Mouse (Mus musculus) adrenal gland (tissue): Measurements from ENCODE around the gene Acvr2b.

Experiments
- intact Hi-C: fragments of 180-260 bp; cut with DNase I; formaldehyde crosslinking; loops from one replicate; pipeline ENCODE4 v1.15.1; 2025

The Acvr2b gene

DNA sequence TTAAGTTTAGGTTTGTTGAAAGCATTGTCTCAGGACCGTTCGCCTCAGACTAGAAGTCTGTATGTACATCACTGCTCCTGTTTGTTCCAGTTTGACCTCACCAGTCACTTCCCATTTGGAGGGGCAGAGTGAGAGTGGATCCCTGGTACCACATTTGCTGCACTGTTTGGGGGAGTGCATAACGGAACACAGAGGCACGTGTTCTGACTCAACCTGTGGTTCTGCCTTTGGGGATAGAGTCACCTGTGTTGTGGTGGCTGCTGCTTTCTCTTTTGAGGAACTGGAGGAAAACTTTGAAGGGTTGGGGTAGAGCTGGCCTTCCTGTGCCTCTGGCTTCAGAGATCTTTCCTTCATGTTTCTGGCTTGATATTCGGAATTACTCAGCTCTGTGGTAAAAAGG is 2.2 kb downstream of the Acvr2b start:
- intact Hi-C loops, result loop anchor here (5.0 kb wide), 1 partner anchor 47 kb away; the partner anchor contains the start of gene Xylb

DNA sequence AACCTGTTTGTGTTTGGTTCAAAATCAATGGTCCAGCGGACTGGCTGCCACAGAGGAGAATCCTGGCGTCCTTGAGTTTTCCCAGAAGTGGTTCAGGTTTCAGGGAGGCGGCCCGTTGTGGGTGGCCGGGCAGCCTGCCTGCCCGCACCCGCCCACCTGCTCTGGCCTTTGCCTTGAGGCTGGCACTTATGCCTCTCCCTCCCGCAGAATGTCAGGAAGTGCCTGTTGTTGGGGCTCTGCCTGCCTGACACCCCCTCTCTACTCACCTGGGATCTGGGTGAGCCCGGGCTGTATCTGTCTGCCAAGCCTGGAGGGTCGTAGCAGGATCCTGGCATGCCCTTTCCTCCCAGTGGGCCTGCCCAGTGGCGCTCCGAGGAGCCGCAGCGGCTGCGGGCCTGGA is 6.0 kb downstream of the Acvr2b start:
- intact Hi-C loops, result no loop called here

DNA sequence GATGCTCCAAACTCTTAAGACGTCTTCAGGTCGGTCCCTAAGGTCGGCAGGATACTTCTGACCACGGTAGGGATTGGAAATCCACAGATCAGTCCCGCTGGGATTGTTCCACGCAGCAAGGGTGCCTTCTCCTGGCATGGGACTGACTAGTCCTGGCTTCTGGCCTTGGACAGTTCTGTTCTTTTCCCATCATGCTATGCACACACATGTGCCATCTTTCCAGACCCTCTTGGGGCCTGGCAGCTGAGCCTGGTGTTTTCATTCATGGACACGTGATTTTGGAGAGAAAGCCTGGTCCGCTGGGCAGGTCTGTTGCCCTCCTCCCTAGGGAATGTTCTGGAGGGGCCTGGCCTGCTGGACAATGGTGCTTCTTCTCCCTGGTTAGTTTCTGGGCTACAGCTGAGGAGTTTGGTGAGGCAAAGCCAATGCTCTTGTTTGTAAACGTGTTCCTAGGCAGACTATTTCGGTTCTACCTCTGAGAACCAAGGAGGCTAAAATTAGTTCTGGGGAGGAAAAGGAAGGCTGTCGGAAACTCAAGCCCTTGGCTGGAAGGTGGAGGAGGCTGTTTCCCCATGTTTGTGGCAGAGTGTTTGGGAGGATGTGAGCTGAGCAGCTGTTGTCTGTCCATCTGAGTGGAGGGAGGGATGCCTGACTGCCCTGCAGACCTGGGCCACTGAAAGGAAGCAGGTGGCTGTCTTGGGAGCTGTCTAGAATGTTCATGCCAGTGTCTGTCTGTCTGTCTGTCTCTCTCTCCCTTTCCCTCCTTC is 7.2 kb downstream of the Acvr2b start:
- intact Hi-C loops, result no loop called here

DNA sequence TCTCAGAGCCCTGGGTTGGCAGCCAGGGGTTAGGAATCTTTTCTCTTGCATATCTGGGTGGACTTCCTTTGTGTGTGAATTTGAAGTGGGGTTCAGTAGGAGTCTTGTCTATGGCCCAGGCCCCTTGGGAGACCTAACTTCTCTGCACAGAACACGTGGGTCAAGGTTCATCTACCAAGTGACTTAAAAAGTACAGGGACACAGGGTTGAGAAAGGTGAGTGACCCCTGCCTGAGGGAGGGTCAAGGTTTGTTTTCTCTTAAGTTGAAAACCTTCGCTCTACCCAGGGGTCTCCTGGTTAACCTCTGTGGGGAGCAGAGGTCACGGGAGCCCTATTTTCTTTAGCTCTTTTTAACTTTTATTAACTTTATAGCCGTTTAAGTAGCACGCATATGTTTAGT is 7.9 kb downstream of the Acvr2b start:
- intact Hi-C loops, result no loop called here

DNA sequence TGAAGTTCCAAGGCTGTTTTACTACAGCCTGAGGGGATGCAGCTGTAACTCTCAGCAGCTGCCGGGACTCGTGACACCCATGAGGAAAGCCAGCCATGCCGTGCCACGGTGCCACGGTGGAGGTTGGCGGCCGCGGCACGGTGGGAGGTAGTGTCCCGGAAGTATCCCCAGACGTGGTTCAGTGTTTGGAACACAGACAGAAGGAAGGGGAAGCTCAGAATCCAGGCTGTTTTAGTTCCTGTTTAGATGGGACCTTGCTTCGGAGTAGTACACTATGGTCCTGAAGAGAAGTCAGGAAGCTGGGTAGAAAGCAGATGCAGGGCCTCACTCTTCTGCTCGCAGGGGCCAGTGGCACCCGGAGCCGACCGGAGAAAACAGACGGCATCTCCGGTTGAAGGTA is 16.1 kb downstream of the Acvr2b start:
- intact Hi-C loops, result no loop called here

DNA sequence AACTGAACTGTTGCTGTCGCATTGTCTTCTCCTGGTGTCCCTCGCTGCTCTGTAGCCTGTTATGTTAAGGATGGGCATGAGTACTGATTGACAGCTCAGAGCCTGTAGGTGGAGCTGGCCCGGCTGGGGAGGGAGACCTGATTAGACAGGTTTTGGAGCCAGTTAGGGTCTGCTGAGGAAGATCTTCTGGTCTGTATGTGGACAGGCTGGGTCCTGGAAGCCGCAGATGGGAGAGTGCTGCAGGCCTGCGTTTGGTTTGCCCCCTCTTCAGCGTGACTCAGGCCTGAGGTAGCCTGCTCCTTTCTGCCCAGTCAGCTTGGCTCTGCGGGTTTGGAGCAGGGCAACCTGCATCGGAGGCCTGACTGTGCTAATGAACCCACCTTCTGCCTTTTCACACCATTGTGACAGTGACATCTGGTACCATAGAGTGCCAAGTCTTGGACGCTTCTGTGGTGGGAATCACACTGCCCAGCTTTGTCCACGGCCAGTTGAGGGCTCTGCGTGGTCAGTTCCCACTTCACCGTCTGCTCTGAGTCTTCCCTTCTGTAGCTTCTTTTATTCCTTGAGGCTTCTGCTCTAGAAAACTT is 18.0 kb downstream of the Acvr2b start:
- intact Hi-C loops, result no loop called here

DNA sequence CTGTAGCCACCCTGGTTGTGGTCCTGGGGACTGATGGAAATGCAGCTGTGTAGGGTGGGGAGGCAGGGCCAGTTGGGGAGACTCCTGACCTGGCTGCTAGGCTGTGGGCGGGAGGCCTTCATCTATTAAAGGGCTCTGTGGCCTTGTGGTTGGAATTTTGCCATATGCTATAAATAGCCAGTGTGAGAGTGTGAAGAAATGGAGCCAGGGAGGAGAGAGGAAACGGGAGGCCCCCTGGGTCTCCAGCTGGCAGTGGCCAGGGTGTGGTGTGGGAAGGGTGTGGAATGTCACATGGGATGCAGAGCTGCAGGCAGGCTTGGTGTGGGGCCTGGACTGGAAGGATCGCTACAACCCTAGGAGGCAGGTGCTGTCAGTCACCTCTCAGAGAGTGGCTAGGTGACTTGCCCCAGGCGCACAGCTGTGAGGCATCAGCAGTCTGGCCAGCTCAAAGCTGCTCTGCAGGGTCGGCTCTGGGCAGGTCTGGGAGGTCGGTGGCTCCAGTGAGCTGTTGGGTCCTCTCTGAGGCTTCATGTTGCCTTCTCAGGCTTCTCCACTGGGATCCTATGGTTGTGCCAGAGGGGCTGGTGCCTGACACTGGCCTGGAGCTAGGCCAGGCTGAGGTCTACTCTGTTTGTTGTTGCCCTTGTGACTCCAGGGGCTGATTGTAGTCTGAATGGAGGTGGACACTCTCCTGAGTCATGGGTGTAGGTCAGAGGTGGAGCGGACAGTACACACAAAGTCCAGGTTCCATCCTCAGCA is 23.5 kb downstream of the Acvr2b start:
- intact Hi-C loops, result no loop called here

DNA sequence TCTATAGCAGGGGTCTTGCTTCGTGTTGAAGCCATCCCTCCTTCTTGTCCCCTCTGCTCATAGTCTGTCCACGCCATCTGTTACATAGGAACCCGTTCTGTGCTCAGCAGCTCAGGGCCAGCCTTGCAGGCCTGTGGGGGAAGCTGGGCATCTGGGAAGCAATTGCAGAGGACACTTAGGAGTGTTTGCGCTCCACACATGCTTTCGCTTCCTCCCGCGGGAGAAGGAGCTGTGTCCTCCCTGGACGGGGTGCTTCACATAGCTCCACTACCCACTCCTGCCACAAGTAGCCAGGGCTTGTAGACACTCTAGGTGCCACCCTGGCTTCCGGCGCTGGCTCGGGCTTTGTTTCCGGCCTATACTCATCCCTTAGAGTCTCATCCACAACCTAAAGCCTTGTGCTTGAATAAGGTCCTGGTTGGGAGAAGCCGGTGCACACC is 24.1 kb downstream of the Acvr2b start:
- intact Hi-C loops, result no loop called here

DNA sequence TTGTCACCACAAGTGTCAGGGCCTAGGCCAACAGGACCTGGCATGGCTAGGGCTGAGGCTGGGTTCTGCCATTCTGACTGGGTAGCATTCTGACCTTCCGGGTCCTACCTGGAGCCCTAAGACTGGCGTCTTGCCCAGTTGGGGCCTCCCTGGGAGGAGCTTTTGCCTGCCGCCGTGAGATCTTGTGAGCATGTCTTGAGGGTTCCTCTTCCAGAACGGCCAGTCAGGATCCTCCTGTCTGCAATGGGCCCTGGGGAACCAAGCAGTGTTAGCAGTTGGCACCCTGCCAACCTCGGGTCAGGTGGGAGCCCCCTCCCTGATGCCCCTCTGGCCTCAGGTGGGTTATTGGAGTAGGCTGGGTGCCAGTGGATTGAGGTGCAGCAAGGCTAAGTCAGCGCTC is 24.6 kb downstream of the Acvr2b start:
- intact Hi-C loops, result no loop called here

DNA sequence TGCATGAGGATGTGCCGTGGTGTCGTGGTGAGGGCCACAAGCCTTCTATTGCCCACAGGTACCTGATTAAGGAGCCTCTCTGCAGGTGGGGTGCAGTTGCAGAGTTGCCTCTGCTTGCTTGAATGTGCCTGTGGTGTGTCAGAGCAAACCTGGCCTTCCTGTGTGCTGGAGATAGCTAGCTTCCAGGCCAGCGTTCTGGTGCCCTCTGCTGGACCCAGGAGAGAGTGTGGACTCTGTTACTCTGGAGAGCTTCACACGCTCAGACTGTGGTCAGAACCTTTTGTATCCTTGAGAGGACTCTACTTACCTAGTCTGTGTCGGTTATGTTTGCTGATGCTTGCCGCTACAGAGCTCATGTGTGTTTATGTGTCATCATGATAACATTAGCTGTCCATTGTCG is 28.4 kb downstream of the Acvr2b start:
- intact Hi-C loops, result loop anchor here (2.0 to 10.0 kb wide), 2 partner anchors 74 to 276 kb away; partner anchors contain the start of genes Acaa1b, Gm47289 and Xylb

DNA sequence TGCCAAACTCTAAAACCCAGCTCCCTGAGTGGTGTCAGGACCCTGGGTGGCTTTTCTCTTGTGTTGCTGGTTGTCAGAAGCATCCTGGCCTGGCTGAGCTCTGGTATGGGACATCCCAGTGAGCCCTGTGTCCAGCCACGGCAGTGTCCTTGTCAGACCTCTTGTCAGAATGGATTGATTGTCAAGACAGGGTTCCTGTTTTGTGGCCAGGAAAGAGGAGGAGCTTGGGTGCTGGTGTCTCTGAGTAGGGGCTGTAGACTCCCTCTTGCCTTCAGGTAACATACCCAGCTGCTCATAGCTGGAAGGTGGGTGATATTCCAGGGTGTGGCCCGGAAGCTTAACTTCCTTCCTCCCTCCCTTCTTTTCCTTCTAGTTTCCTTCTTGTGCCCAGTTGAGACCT is 33.9 kb downstream of the Acvr2b start:
- intact Hi-C loops, result loop anchor here (10.0 kb wide), 1 partner anchor 281 kb away; the partner anchor contains the start of genes Acaa1b and Gm47289

DNA sequence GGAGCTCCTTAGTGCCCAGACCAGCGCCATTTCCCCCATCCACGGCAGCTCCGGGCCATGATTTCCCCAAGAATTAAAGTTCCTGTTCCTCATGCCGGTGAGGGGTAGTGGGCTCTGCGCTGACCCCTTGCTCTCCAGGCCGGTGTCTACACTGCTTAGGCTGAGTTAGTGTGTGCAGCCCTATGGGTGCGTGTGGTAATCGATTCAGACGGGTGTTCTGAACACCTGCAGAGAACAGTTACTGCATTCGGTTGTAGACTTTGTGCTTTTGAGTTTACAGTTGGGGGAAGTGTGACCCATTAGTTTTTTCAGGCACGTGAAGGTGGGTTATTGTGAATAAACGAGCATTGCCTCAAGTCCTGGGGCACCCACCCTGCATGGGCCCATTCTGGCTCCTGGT is 36.1 kb downstream of the Acvr2b start:
- intact Hi-C loops, result loop anchor here (10.0 kb wide), 1 partner anchor 283 kb away; the partner anchor contains the start of genes Acaa1b and Gm47289

DNA sequence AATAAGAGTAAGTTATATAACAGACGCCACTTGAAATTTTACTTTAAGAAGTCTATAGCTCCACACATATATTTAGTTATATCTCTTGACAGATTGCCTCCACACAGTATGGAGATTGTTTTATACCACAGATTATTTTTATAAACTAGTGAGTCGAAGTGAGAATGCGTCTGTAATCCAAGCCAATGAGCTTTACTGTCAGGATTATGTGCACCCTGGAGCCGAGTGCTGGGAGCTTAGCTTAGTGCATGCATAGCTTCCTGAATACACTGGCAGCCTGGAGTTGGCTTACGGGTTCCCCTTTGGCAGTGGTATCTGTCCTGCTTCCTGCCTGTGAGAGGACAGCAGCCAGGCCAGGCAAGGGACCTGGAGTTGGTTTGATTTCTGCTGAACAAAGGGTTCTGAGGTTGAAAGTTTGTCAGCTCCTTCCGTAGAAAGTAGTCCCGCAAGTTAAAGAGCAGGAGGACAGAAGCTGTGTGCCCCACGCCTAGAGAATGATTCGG is 36.6 kb downstream of the Acvr2b start:
- intact Hi-C loops, result loop anchor here (10.0 kb wide), 1 partner anchor 284 kb away; the partner anchor contains the start of genes Acaa1b and Gm47289

DNA sequence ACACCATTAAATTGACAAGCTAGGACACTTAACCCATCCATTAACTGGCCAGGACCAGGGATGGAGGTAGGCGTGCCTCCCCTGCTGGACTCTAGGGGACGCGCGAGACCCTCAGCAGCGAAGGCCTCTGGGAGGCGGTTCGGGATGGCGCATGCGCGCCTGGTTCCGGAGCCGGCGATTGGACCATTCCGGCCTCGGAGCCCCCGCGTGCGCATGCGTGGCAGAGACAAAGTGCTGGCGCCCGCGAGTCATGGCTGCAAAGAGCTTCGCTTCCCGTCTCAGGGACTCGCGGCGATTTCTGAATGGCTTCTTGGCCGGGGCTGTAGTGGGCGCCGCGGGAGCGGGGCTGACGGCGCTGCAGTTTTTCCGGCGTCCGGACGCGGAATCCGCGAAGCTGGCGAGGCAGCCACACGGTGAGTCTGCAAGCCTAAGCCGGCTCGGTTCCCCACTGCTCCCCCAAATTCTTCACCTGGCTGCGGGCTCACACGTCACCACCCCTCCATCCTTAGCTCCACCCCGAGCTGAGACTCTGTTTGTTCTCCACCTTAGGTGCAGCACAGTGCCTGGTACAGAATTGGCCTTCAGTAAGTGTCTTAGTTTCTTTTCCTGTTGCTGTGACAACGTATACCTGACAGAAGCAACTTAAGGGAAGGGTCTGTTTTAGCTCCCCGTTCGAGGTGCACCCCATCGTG is 43.0 kb downstream of the Acvr2b start, which contains the start of gene Exog:
Gene Exog, plus strand, starts transcription at position 206 of the 692 bp plus-strand sequence.
- intact Hi-C loops, result no loop called here

DNA sequence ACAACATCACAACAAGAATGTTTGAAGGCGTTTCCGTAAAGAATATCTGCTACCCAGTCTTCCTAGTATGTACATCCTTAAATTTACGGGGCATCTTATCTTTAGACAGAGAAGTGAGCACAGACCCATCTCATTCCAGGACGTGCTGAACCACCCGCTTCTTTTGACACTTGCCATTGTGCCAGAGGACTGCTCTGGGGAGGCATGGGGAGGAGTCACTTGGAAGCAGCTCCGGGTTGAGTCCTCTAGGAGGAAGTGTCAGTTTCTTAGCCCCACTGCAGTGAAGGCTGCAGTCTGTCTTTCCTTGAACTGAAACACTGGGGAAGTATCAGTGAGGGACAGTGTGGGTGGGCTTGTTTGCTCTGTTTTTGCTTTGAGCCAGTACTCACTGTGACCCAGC is 43.8 kb downstream of the Acvr2b start:
- intact Hi-C loops, result no loop called here

DNA sequence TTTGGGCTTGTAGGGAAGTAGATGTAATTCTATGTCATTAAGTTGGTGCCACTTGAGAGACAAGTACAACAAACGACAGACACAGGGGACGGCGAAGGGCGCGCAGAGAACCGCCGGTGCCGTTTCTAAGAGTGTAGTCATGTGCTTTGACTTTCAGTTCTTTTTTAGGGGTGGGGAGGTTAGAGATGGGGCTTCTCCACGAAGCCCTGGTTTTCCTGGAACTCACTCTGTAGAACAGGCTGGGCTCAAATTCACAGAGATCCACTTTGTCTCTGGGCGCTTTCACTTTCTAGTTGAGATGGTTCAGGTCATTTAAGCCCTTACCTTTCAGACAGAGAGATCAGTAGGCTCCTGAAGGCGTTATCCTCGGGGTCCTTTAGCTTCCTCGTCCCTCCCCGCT is 54.0 kb downstream of the Acvr2b start:
- intact Hi-C loops, result no loop called here

DNA sequence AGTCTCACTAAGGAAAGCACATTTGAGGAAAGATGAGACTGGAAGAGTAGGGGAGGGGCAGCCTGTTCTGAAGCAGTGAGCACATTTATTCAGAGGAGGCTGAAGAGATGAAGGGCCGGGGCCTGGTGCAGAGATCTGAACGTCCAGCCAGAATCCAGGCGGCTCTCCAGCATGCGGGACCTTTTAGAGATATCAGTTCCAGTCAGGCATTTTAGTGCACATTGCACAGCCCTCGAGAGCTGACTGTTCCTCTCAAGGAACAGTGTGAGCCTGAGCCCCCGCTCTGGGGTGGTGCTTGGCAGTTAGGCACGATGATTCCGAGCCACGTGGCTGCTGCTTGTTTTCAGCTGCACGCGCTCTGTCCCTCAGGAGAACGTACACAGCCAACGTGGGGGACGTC is 55.2 kb downstream of the Acvr2b start:
- intact Hi-C loops, result no loop called here

DNA sequence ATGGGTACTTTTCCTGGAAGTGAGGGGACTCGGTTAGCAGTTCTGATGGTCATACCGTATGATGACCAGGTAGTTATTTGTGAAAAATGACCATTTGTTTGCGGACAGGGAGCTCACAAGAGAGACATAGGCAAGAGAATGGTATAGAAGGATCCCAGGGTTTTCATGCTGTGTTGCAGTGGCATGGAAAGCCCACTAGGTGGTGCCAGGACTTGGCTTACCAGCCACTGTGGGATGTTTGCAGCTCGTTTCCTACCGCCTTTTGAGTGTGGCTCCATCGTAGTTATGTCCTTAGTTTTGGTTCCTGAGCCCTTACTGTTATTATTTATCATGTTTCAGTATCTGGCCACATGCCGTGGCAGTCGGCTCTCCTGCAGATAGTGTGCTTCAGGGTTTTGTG is 58.5 kb downstream of the Acvr2b start:
- intact Hi-C loops, result loop anchor here (1.0 to 10.0 kb wide), 3 partner anchors 120 to 434 kb away; partner anchors contain the start of gene Wdr48

DNA sequence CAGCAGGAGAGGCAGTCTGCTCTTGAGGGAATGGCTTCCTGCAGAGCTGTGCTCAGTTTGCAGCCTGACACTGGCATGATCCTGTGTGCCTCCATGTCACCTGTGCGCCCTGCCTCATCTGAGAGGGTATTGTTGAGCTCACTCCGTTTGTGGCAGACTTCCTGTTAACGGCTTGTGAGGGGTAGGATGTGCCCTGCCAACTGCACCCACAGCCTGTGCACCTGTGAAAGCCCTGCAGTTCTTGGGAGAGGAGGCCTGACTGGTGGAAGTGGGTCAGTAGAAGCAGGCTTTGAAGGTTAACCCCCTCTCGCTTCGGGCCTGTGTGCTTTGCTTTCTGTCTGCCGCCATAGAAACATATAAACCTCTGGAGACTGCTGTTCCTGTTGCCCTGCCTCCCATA is 63.1 kb downstream of the Acvr2b start:
- intact Hi-C loops, result loop anchor here (10.0 kb wide), 2 partner anchors 300 to 430 kb away; partner anchors contain the start of gene Wdr48

DNA sequence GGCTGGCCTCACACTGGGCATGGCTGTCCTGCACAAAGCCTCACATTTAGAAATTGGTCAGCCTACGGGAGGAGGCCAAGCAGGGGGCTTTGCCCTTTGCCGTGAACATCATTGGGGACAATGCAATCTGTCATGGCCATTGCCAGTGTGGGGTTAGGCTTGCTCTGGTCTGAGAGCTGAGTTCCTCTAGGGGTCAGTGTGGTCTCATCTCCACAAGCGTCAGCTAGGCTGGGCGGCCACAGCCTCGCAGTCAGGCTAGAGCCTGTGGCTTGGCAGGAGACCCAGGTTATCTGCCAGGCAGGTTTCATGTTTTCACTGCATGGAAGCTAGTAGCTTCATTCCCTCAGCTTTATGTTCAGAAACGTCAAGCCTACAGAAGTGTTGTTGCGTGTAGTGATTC is 63.7 kb downstream of the Acvr2b start:
- intact Hi-C loops, result loop anchor here (10.0 kb wide), 2 partner anchors 299 to 429 kb away; partner anchors contain the start of gene Wdr48
